Mouse (Mus musculus) c-Kit-positive CD71-positive TER-119-positive erythroid progenitor cells, embryonic 14.5 days (primary cell): ENCODE results near the gene Secisbp2.
A peak's percentile ranks its signal among the peaks of the same experiment; 100 is the strongest.
"Not testable (repeated sequence)": the region's sequence is repeated elsewhere in the genome, so short reads cannot be mapped to it uniquely, and the experiment has no call there.

Experiments
- DNase-seq: peaks from one replicate; pipeline ENCODE4 v3.0.0-alpha.2; 2013; ENCODE audit warnings: low spot score

Gene Secisbp2

DNA sequence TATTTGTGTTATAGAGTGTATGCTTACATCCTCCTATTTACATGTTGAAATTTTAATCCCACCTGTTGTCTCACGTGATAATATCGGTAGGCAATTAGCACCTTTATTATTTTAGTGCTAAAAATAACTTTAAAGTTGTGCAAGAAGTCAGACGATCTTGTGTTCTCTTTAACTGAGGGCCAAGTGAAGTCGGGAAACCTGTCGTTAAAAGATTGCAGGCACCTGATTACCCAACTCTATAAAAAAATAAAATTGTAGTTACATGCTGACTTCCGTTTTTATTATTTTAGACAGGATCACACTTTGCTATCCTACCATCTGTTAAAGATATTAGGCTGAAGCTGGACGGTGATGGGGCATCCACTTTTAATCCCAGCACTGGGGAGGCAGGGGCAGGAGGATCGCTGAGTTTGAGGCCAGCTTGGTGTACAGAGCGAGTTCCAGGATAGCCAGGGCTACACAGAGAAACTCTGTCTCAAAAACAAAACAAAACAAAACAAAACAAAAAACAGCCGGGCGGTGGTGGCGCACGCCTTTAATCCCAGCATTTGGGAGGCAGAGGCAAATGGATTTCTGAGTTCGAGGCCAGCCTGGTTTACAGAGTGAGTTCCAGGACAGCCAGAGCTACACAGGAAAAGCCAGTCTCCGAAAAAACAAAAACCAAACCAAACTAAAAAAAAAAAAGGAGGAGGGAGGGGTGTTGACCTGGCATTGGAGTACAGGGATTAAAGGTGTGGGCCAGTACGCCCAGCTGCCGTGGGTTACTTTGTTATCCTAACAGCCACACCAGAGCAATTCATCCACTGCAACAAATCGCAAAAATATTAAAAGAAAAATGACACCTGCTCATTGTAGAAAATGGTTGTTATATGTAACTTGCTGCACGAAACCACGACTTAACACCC, 7.3 kb upstream of the Secisbp2 start:
- no peak for DNase-seq

DNA sequence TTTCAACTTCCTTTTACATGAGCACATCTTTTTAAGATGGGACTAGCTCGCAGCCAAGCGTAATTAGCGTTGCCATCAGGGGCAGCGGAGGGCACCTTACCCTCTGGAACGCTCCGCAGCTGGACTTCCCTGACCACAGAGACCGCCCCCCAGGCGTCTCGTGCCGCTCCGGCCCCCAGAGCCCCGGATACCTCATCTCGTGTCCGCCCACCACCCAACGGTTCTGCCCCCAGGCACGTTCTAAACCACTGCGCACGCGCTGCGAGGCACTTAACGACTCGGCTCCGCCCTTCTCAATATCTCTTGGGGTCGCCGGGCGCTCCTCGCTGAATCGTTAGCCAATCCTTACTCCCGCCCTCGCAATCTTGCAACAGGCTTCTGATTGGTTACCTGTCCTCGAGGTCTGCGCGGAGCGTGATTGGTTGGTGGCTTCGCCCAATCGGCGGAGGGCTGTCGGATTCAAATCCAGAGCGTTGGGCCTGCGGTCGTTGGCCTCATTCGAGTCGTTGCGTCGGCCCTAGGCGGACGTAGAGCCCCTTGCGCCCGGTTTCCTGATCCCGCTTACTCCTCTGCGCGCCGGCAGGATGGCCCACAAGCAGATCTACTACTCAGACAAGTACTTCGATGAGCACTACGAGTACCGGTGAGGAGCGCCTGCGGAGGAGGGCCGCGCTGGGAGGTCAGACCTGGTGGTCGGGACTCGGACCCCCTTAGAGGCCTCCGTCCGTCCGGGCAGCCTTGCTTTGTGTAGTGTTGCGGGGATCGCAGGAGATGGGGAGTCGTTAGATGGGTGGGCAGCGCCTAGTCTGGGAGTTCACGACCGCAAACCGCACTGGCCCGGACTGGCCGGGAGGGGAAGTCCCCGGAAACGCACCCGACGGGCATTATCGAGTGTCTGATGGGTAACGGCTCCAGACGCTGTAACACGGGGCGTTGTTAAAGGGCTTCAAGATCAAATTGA, 6.4 kb upstream of the Secisbp2 start, which contains the start of gene Cks2:
Gene Cks2, plus strand, starts transcription at position 404 of the 961 bp plus-strand sequence.
- DNase-seq: peak; percentile 98

DNA sequence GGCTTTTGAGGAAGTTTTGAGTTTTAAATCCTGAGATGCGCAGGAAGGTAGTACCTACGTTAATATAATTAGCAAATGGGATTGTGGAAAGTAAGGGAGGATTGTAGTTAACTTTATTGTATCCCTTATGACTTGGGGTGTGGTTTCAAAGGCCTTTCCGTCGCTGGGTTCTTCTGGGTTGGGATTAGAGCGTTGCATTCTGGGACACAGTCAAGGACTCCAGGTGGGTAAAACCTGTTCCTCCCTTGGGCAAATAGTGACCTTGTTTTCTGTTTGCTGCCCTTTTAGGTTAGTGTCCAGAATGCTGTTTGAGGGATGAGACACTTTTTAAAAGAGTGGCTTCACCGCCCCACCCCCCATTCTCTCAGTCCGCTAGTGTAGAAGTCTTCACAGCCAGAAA, 5.6 kb upstream of the Secisbp2 start:
- peak; percentile 59 for DNase-seq

DNA sequence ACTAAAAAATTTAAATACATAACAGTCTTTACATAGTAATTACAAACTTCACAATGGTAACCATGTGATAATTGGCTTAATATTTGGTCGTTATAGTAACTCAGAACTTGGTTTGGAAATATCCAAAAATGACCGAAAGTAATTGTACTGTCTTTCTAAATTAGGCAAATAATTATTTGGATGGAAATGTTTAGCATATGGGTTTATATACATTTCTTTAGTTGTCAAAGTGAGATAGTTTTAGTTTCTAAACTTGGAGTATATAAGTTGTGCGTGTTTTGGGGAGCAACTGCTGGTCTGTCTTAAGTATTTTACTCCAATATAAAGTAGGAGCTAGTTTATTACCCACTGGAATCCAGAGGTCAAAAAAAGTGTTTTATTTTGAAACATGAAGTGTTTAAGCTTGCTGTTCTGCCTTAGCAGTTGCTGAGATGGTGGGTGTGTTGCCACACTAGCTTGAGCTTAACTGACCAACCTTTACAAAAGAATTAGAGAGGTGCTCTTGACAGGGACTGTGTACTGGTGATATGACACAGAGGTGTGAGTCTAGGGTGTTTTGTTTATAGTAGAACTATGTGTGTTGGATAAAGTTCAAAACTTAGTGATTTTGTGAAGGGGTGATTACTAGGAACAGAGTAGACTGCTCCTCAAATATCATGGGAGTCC, 5.0 kb upstream of the Secisbp2 start:
- DNase-seq: no peak

GRCm38 (mm10) chr13:51647770-51648169, 3.7 kb upstream of the Secisbp2 start:
- DNase-seq: no peak

DNA sequence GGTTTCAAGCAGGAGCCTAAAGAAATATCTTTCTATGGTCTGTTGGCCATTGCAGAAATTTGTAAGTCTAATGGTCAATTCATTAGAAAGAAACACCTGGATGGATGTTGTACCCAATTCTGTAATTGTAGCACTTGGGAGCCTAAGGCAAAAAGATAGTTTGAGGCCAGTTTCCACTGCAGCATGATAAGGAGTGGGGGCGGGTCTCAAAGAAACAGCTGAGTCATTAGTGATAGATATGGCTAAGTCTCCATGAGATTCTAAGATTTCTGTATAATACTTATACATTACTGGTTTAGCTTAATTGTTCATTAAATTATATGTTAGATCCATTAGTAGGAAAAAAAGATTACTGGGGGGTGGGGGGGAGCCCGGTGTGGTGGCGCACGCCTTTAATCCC, 3.3 kb upstream of the Secisbp2 start:
- peak; percentile 80 for DNase-seq

DNA sequence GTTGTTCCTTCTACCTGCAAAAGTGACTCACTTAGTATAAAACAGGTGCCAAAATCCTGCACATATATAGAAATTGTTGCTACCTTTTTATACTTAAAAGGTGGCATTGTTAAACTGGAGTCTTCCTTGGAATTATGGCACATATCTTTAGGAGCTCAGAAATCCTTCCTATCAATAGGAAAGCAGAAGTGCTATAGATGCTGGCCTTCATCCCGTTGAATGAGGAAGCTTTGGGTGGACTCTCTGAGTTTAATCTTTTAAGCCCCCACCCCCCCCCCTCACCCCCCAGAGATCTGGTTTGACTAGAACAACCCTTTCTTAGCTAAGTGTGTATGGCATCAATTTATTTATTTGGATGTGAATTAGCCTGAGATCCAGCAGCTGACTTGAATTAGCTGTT, 1.8 kb upstream of the Secisbp2 start:
- no peak for DNase-seq

- DNase-seq: no peak
Observed at GRCm38 (mm10) chr13:51653159-51653558, 1.7 kb downstream of the Secisbp2 start.

DNA sequence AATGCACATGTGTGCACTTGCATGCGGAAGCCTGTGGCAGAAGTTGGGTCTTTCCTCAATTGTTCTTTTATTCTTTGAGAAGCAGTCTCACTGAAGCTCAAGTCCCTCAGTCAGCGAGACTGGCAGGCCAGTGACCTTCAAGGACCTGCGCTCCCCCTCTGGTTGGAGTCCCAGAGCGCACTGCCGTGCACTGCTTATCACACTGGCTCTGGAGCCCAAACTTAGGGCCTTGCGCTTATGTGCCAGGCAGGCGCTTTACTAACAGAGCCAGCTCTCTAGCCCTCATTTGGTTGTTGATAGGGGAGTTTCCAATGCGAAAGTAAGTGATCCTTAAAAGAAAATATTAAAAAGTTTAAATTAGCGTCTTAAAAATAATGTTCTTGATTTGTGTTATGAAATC, 2.5 kb downstream of the Secisbp2 start:
- DNase-seq: no peak

DNA sequence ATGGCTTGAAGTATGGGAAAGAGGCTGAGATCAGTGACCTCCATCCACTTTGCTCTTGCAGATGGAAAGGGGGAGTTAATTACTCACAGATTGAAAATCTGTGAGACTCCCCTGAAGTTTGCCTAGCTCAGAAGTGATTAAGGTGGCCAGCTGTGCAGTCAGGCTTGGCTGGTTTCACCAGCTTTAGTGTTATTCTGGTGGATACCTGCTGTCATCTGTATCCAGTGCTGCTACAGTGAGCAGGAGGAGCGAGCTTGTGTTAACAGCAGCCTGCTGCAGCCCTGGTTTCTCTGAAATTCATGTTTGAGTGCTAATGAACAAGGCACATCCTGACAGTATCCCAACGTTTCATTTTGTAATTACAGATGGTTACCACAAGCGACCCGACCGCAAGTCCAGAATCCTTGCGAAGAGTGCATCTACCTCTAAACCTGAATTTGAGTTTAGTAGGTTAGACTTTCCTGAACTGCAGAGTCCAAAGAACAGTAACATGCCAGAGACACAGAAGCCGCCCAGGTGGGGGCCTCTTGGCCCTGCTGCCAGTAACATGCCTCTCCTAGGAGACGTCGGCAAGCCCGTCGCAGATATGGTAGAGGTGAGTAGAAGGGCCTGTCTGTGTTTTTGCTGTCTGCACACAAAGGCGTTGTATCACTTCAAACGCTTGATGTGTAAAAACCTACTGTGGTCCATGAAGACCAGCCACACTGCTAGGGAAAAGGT, 5.2 kb downstream of the Secisbp2 start:
- no peak for DNase-seq

DNA sequence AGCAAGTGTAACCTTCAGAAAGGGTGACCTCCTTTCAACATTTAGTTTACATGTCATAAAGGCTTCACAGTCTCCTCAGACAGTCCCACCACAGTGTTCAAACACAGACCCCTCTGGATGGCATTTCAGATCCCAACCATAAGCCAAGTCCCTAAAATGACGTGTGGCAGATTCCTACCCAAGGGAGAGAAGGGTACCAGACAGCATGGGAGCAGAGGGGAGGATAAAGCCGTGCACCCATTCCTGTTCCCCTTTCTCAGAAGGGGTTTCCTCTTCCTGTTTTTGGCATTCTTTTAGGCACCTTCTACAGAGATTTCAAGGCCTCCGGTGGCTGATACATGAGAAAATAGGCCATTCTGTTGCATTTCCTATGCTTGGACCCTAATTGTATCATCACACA, 6.6 kb downstream of the Secisbp2 start:
- no peak for DNase-seq

- DNase-seq: no peak
Observed at GRCm38 (mm10) chr13:51659573-51659972, 8.1 kb downstream of the Secisbp2 start.

DNA sequence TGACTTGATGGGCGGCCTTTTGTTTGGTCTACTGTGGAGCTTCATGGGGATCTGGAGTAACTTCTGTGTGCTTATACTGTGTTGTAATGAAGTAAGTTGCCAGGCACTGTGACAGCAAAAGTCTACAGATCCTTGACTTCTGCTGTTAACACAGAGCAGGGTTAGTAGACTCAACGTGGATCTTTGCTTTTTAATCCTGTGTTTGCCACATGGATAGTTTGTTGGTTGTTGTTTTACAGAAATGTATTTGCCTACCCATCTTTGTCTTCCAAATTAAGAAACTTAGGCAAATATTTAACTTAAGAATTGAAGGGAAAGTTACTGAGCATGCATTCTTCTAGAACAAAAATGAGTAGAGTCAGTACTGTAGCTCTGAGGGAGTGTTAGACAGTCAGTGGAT, 12.1 kb downstream of the Secisbp2 start:
- no peak for DNase-seq

GRCm38 (mm10) chr13:51668195-51668594, 16.7 kb downstream of the Secisbp2 start:
- DNase-seq: not testable (repeated sequence)

GRCm38 (mm10) chr13:51676641-51677040, 25.1 kb downstream of the Secisbp2 start:
- no peak for DNase-seq

DNA sequence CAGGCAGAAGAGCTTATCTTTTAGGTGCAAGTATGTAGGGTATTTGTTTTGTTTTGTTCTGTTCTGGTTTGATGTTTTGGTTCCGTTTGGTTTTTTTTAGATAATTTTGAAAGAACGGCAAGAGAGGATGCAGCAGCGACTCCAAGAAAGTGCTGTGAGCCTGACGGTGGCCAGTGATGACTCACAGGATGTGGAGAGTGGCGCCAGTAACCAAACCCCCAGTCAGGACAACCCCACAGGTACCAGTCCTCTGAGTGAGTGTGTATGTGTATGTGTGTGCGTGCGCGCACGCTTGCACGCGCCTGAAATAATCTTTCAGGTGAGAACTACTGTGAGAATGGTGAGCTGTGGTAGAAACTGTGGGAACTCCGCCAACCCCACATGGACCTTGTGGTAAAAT, 25.5 kb downstream of the Secisbp2 start:
- no peak for DNase-seq

GRCm38 (mm10) chr13:51677630-51678185, 26.2 kb downstream of the Secisbp2 start:
- peak; percentile 37 for DNase-seq

GRCm38 (mm10) chr13:51678687-51679086, 27.2 kb downstream of the Secisbp2 start:
- DNase-seq: no peak

- no peak for DNase-seq
Observed at GRCm38 (mm10) chr13:51679332-51679731, 27.8 kb downstream of the Secisbp2 start.

GRCm38 (mm10) chr13:51681076-51681475, 29.6 kb downstream of the Secisbp2 start:
- no peak for DNase-seq

DNA sequence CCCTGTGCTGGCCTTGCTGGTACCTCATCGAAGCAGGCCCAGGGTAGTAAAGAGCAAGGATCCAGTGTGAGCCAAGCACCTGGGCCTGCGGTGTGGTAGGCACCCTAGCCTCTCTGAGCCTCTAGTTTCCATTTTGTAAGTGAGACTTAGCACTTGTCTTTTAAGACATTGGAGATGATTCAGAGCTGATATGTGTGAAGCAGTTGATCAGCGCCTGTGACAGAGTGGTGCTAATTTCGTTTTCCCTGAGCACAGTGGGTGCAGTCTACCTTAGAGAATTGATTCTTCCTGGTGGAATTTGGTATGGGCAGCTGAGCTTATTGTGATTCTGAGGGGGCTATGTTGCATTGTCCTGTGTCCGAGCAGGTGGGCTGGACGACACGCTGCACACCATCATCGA, 30.1 kb downstream of the Secisbp2 start:
- DNase-seq: no peak
